Comparison of ENCODE assay signal across 15 mouse cellular contexts in genomic region chr11:74827791-74828403, GRCm38 (mm10). TPM values are rescaled to one million over a fixed set of nuclear protein-coding genes. Genes with fewer than 3 reads are reported as not detected.
DNase-seq lines count a peak whose midpoint lies in the region; ATAC-seq and TF ChIP-seq lines count a peak whose summit lies in the region.
"Had no signal": no experiment of that assay in that cellular context is flagged by ENCODE, and none has a peak within 500 bp of the region (broad histone marks: within the 10 kb centered on the region; RNA-seq: fewer than 3 reads in every experiment).

No protein-coding gene starts in this region.

- H3K9me3 ChIP-seq in intestine, postnatal 0 days (ENCODE audit: control insufficient read depth): no peaks in the 10 kb centered on the region
- no peaks in the 10 kb centered on the region for H3K9me3 ChIP-seq in intestine, embryonic 15.5 days
- no peaks in the 10 kb centered on the region for H3K9me3 ChIP-seq in lung, postnatal 0 days (ENCODE audit: low read length)
- H3K9me3 ChIP-seq: hindbrain, embryonic 12.5 days; midbrain, embryonic 10.5 days had no signal

- no peak for TF ChIP-seq EP300 in lung, postnatal 0 days (IDR thresholded peaks at IDR 0.05)

- no peak overlapping the region for H3K9ac ChIP-seq in intestine, postnatal 0 days (ENCODE audit: low read depth, low read length)
- H3K9ac ChIP-seq in intestine, embryonic 15.5 days: no peak overlapping the region
- no peak overlapping the region for H3K9ac ChIP-seq in lung, postnatal 0 days (replicated peaks; ENCODE audit: low read depth)
- H3K9ac ChIP-seq: hindbrain, embryonic 12.5 days had no signal

- H3K27ac ChIP-seq in intestine, postnatal 0 days (ENCODE audit: low read depth, low read length): peak overlapping the region; percentile 50
- no peak overlapping the region for H3K27ac ChIP-seq in intestine, embryonic 15.5 days
- no peak overlapping the region for H3K27ac ChIP-seq in lung, postnatal 0 days (ENCODE audit: low read length)
- peak overlapping the region; percentile 74; the same call in 1 of the 2 replicates for H3K27ac ChIP-seq in bone marrow, adult 2 months (ENCODE audit: control insufficient read depth, insufficient read depth, low read depth, low read length, poor library complexity)
- H3K27ac ChIP-seq in small intestine, adult 2 months (ENCODE audit: insufficient read depth, low read depth, low read length): peak overlapping the region; percentile 50
- H3K27ac ChIP-seq: hindbrain, embryonic 12.5 days; midbrain, embryonic 10.5 days had no signal

- DNase-seq in lung, postnatal 0 days (ENCODE audit: low spot score): peak; percentile 29
- DNase-seq in lung, postnatal 25 days (ENCODE audit: low spot score): no peak
- no peak for DNase-seq in thymus, postnatal 36 days
- DNase-seq: adrenal gland, postnatal 14 days; embryo, embryonic 11 days; gastrocnemius, postnatal 25 days; right cerebral cortex, adult 18-20 months had no signal

- 0 out of 2 replicates have a peak, but pooled peaks cover 4% of the 10 kb centered on the region for H3K36me3 ChIP-seq in intestine, postnatal 0 days (ENCODE audit: control insufficient read depth, insufficient read depth)
- no peaks in the 10 kb centered on the region for H3K36me3 ChIP-seq in intestine, embryonic 15.5 days
- H3K36me3 ChIP-seq in lung, postnatal 0 days (ENCODE audit: insufficient read depth, low read length): no peaks in the 10 kb centered on the region
- no peaks in the 10 kb centered on the region for H3K36me3 ChIP-seq in small intestine, adult 2 months (ENCODE audit: control insufficient read depth, insufficient read depth, low read length)
- H3K36me3 ChIP-seq: hindbrain, embryonic 12.5 days had no signal

- no peak overlapping the region for H3K4me3 ChIP-seq in intestine, postnatal 0 days (ENCODE audit: low read depth, low read length)
- no peak overlapping the region for H3K4me3 ChIP-seq in intestine, embryonic 15.5 days (replicated peaks)
- no peak overlapping the region for H3K4me3 ChIP-seq in lung, postnatal 0 days (ENCODE audit: low read depth, low read length)
- no peak overlapping the region for H3K4me3 ChIP-seq in bone marrow, adult 2 months (replicated peaks; ENCODE audit: control insufficient read depth, low read depth, low read length)
- no peak overlapping the region for H3K4me3 ChIP-seq in small intestine, adult 2 months (ENCODE audit: low read depth, low read length)
- H3K4me3 ChIP-seq: erythroblast, embryonic 14.5 days; hindbrain, embryonic 12.5 days; midbrain, embryonic 10.5 days had no signal

- no peak for ATAC-seq in intestine, postnatal 0 days
- ATAC-seq in intestine, embryonic 15.5 days: no peak
- no peak for ATAC-seq in lung, postnatal 0 days
- ATAC-seq: intestine, embryonic 16.5 days had no signal

- no peak for TF ChIP-seq CTCF in intestine, postnatal 0 days (IDR thresholded peaks at IDR 0.05; ENCODE audit: low read depth)
- no peak for TF ChIP-seq CTCF in lung, postnatal 0 days (IDR thresholded peaks at IDR 0.05)
- TF ChIP-seq CTCF in bone marrow, adult 2 months (IDR thresholded peaks at IDR 0.05; ENCODE audit: control insufficient read depth, insufficient read depth, low read length): no peak
- no peak for TF ChIP-seq CTCF in small intestine, adult 2 months (IDR thresholded peaks at IDR 0.05; ENCODE audit: extremely low read depth, insufficient read length, insufficient replicate concordance, low read depth, low read length)

- TF ChIP-seq POLR2A in bone marrow, adult 2 months (IDR thresholded peaks at IDR 0.05; ENCODE audit: borderline replicate concordance, control insufficient read depth, low read depth, low read length): no peak
- no peak for TF ChIP-seq POLR2A in small intestine, adult 2 months (IDR thresholded peaks at IDR 0.05; ENCODE audit: low read depth, low read length)

- no peak overlapping the region for H3K4me2 ChIP-seq in intestine, postnatal 0 days (replicated peaks; ENCODE audit: low read depth)
- no peak overlapping the region for H3K4me2 ChIP-seq in intestine, embryonic 15.5 days (replicated peaks)
- H3K4me2 ChIP-seq in lung, postnatal 0 days (replicated peaks; ENCODE audit: low read depth, low read length): no peak overlapping the region
- H3K4me2 ChIP-seq: hindbrain, embryonic 12.5 days had no signal

- peaks cover 13% of the 10 kb centered on the region; the same call in 1 of the 2 replicates for H3K4me1 ChIP-seq in intestine, postnatal 0 days (replicated peaks; ENCODE audit: control insufficient read depth, insufficient read depth, low read length)
- H3K4me1 ChIP-seq in intestine, embryonic 15.5 days (replicated peaks): peaks cover 23% of the 10 kb centered on the region
- H3K4me1 ChIP-seq in lung, postnatal 0 days (ENCODE audit: insufficient read depth, low read depth, low read length): peaks cover 10% of the 10 kb centered on the region; the same call in 1 of the 2 replicates
- H3K4me1 ChIP-seq in bone marrow, adult 2 months (ENCODE audit: control insufficient read depth, insufficient read depth, low read length): peaks cover 6% of the 10 kb centered on the region; the same call in 1 of the 2 replicates
- peaks cover 29% of the 10 kb centered on the region; the same call in 1 of the 2 replicates for H3K4me1 ChIP-seq in small intestine, adult 2 months (ENCODE audit: control insufficient read depth, insufficient read depth, insufficient read length, low read length)

- no peaks in the 10 kb centered on the region for H3K27me3 ChIP-seq in intestine, postnatal 0 days (replicated peaks; ENCODE audit: control insufficient read depth, insufficient read depth, low read length)
- no peaks in the 10 kb centered on the region for H3K27me3 ChIP-seq in intestine, embryonic 15.5 days (replicated peaks)
- no peaks in the 10 kb centered on the region for H3K27me3 ChIP-seq in lung, postnatal 0 days (replicated peaks; ENCODE audit: insufficient read depth, low read length)
- H3K27me3 ChIP-seq in small intestine, adult 2 months (ENCODE audit: control insufficient read depth, insufficient read depth, low read length): no peaks in the 10 kb centered on the region
- H3K27me3 ChIP-seq: hindbrain, embryonic 12.5 days had no signal

- WGBS in intestine, postnatal 0 days: 68% methylated on average over 7 of the region's 7 CpGs
- WGBS in intestine, embryonic 15.5 days: 73% methylated on average over 7 of the region's 7 CpGs
- whole genome bisulfite sequencing in lung, postnatal 0 days: 50% methylated on average over 7 of the region's 7 CpGs
- WGBS in bone marrow, adult 2 months: 52% methylated on average over 7 of the region's 7 CpGs
- 60% methylated on average over 7 of the region's 7 CpGs for WGBS in small intestine, adult 2 months

RNA-seq across cellular contexts. Expression of gene Mnt, which starts 2.8 kb away (rescaled TPM):
- 5.3 and 5.8 TPM in 2 replicates for polyA plus RNA-seq in intestine, postnatal 0 days (2015; fragmentation: Nextera tagmentation; extraction: Ambion mirVana)
- polyA plus RNA-seq in intestine, embryonic 15.5 days (2015; fragmentation: Nextera tagmentation; extraction: Ambion mirVana): 4.8 and 5.0 TPM in 2 replicates
- polyA plus RNA-seq in lung, postnatal 0 days (2015; fragmentation: Nextera tagmentation; extraction: Ambion mirVana): 4.7 and 4.9 TPM in 2 replicates
- polyA plus RNA-seq in bone marrow, adult 2 months (2011; ENCODE audit: insufficient read depth, insufficient read length, low replicate concordance, missing spikeins): 9.6 and 20.3 TPM in 2 replicates
- 9.5 and 23.6 TPM in 2 replicates for polyA plus RNA-seq in small intestine, adult 2 months (2012; rRNA removed)

RNA-seq across cellular contexts. Expression of gene Mettl16, which starts 57.3 kb away (rescaled TPM):
- 9.6 and 11.1 TPM in 2 replicates for polyA plus RNA-seq in intestine, postnatal 0 days (2015; fragmentation: Nextera tagmentation; extraction: Ambion mirVana)
- 43.0 and 45.8 TPM in 2 replicates for polyA plus RNA-seq in intestine, embryonic 15.5 days (2015; fragmentation: Nextera tagmentation; extraction: Ambion mirVana)
- polyA plus RNA-seq in lung, postnatal 0 days (2015; fragmentation: Nextera tagmentation; extraction: Ambion mirVana): 13.7 and 18.1 TPM in 2 replicates
- polyA plus RNA-seq in bone marrow, adult 2 months (2011; ENCODE audit: insufficient read depth, insufficient read length, low replicate concordance, missing spikeins): 5.4 and 8.4 TPM in 2 replicates
- 0.65 and 1.6 TPM in 2 replicates for polyA plus RNA-seq in small intestine, adult 2 months (2012; rRNA removed)

Comparison
In these comparisons a context has a peak if more than half of its experiments do, and no peak if none do; other contexts are left out.
1. H3K27ac ChIP-seq: peak in intestine, postnatal 0 days (single experiment), bone marrow, adult 2 months (single experiment) and small intestine, adult 2 months (single experiment); none in intestine, embryonic 15.5 days (single experiment) and lung, postnatal 0 days (single experiment).